Mouse (Mus musculus): ENCODE data around the gene Wasf1. TPM values are rescaled to one million over a fixed set of nuclear protein-coding genes. Genes with fewer than 3 reads are reported as not detected.

Gene Wasf1
- total and polyA plus RNA-seq, 2 experiments from 2014 or later, result 28.4 to 155 TPM

GRCm38 (mm10) chr10:40969372-40970033 lies 86.2 kb downstream of the Wasf1 start:
- no peaks in the 10 kb centered on the region for H3K36me3 ChIP-seq (ENCODE audit: insufficient read depth, low read length)
- ATAC-seq (ENCODE audit: low FRiP score) (peak; percentile 75; the same call in 1 of the 2 replicates), DNase-seq (ENCODE audit: low spot score) (peak; percentile 73)
- H3K4me3 ChIP-seq (ENCODE audit: low read depth, low read length), result peak overlapping the region; percentile 29
- no peaks in the 10 kb centered on the region for H3K9me3 ChIP-seq (ENCODE audit: low read length)
- H3K4me2 ChIP-seq (ENCODE audit: low read depth, low read length, poor library complexity, severe bottlenecking), result peak overlapping the region; percentile 52
- H3K27me3 ChIP-seq (ENCODE audit: insufficient read depth, low read length), result no peaks in the 10 kb centered on the region
- WGBS, result 12% methylated on average over 16 of the region's 16 CpGs
- TF ChIP-seq CTCF (IDR thresholded peaks at IDR 0.05), result no peak
- peaks cover 7% of the 10 kb centered on the region; the same call in 1 of the 2 replicates for H3K4me1 ChIP-seq (ENCODE audit: insufficient read depth, low read length)
- H3K27ac ChIP-seq (ENCODE audit: low read depth, low read length), result 0 out of 2 replicates have a peak overlapping the region, but pooled peaks have one; percentile 2
- H3K9ac ChIP-seq (replicated peaks; ENCODE audit: low read length, poor library complexity, severe bottlenecking), result peak overlapping the region; percentile 51

- TF ChIP-seq CTCF (IDR thresholded peaks at IDR 0.05), result peak; percentile 63
- Histone ChIP-seq H3K4me1 (ENCODE audit: insufficient read depth, low read length) (peaks cover 7% of the 10 kb centered on the region; the same call in 1 of the 2 replicates), H3K27ac (ENCODE audit: low read depth, low read length) (no peak overlapping the region), H3K9ac (replicated peaks; ENCODE audit: low read length, poor library complexity, severe bottlenecking) (no peak overlapping the region), H3K4me3 (ENCODE audit: low read depth, low read length) (no peak overlapping the region), H3K4me2 (ENCODE audit: low read depth, low read length, poor library complexity, severe bottlenecking) (no peak overlapping the region), H3K9me3 (ENCODE audit: low read length) (no peaks in the 10 kb centered on the region), H3K27me3 (ENCODE audit: insufficient read depth, low read length) (no peaks in the 10 kb centered on the region), H3K36me3 (ENCODE audit: insufficient read depth, low read length) (no peaks in the 10 kb centered on the region)
- whole genome bisulfite sequencing, result 41% methylated on average over 12 of the region's 12 CpGs
- DNase-seq (ENCODE audit: low spot score), result peak; percentile 66
- ATAC-seq (ENCODE audit: low FRiP score), result peak; percentile 62
These were observed 87.4 kb downstream of the Wasf1 start for GRCm38 (mm10) chr10:40970601-40971245.

DNA sequence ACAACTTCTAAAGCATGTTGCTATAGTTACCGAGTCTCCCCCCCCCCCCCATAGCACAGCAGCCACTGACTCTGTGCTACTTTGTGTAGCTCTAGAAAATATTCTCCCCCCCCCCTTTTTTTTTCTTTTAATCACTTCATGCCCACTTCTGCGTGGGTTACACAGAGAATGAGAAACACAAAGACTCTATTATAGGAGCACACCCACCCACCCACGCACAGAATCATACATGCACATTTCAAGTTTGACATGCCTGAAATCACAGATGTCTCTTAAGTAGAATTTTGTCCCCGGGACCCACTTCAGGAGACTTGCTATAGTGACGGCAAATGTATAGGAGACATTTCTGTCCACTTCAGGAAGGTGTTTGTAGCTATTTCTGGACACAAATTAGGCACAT lies 88.0 kb downstream of the Wasf1 start:
- Histone ChIP-seq H3K27me3 (ENCODE audit: insufficient read depth, low read length) (no peaks in the 10 kb centered on the region), H3K27ac (ENCODE audit: low read depth, low read length) (no peak overlapping the region), H3K4me1 (ENCODE audit: insufficient read depth, low read length) (peaks cover 7% of the 10 kb centered on the region; the same call in 1 of the 2 replicates), H3K4me3 (ENCODE audit: low read depth, low read length) (no peak overlapping the region), H3K9ac (replicated peaks; ENCODE audit: low read length, poor library complexity, severe bottlenecking) (no peak overlapping the region), H3K9me3 (ENCODE audit: low read length) (no peaks in the 10 kb centered on the region), H3K4me2 (ENCODE audit: low read depth, low read length, poor library complexity, severe bottlenecking) (no peak overlapping the region), H3K36me3 (ENCODE audit: insufficient read depth, low read length) (no peaks in the 10 kb centered on the region)
- ATAC-seq (ENCODE audit: low FRiP score), result no peak
- no peak for DNase-seq (ENCODE audit: low spot score)
- WGBS, result 51% methylated on average over 5 of the region's 5 CpGs
- no peak for TF ChIP-seq CTCF (IDR thresholded peaks at IDR 0.05)

- no peak for TF ChIP-seq CTCF (IDR thresholded peaks at IDR 0.05)
- no peak for DNase-seq (ENCODE audit: low spot score)
- no peak overlapping the region for H3K27ac ChIP-seq (ENCODE audit: low read depth, low read length)
- H3K27me3 ChIP-seq (ENCODE audit: insufficient read depth, low read length), result no peaks in the 10 kb centered on the region
- no peaks in the 10 kb centered on the region for H3K4me1 ChIP-seq (ENCODE audit: insufficient read depth, low read length)
- H3K4me3 ChIP-seq (ENCODE audit: low read depth, low read length), result no peak overlapping the region
- no peak for ATAC-seq (ENCODE audit: low FRiP score)
- H3K9ac ChIP-seq (replicated peaks; ENCODE audit: low read length, poor library complexity, severe bottlenecking), result no peak overlapping the region
- H3K4me2 ChIP-seq (ENCODE audit: low read depth, low read length, poor library complexity, severe bottlenecking), result no peak overlapping the region
- H3K36me3 ChIP-seq (ENCODE audit: insufficient read depth, low read length), result no peaks in the 10 kb centered on the region
- no peaks in the 10 kb centered on the region for H3K9me3 ChIP-seq (ENCODE audit: low read length)
These were observed 100.5 kb downstream of the Wasf1 start for GRCm38 (mm10) chr10:40983761-40984160.

GRCm38 (mm10) chr10:40984600-40984999 lies 101.3 kb downstream of the Wasf1 start:
- Histone ChIP-seq H3K9ac (replicated peaks; ENCODE audit: low read length, poor library complexity, severe bottlenecking) (no peak overlapping the region), H3K36me3 (ENCODE audit: insufficient read depth, low read length) (no peaks in the 10 kb centered on the region), H3K27me3 (ENCODE audit: insufficient read depth, low read length) (no peaks in the 10 kb centered on the region), H3K4me1 (ENCODE audit: insufficient read depth, low read length) (no peaks in the 10 kb centered on the region), H3K4me3 (ENCODE audit: low read depth, low read length) (no peak overlapping the region), H3K27ac (ENCODE audit: low read depth, low read length) (no peak overlapping the region), H3K9me3 (ENCODE audit: low read length) (no peaks in the 10 kb centered on the region), H3K4me2 (ENCODE audit: low read depth, low read length, poor library complexity, severe bottlenecking) (no peak overlapping the region)
- ATAC-seq (ENCODE audit: low FRiP score) (no peak), DNase-seq (ENCODE audit: low spot score) (peak; percentile 39)
- 81% methylated on average over 3 of the region's 3 CpGs for WGBS
- no peak for TF ChIP-seq CTCF (IDR thresholded peaks at IDR 0.05)

DNA sequence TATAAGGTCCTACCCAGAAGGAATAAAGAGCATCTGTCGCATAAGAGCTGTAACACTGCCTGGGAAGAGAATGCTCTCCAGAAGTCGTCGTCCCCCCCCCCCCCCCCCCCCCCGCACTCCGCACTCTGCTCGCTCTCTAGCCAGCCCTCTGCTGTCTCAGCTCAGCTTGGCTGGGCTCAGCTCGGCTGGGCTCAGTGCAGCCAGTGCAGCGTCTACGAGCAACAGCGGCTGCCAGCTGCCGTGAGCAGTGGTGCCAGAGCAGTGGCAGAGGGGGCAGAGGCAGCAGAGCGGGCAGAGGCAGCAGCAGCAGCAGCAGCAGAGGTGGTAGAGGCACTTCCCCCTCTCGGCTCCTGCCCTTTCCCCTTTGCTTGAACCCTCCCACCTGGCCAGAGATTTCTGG lies 102.1 kb downstream of the Wasf1 start:
- H3K4me3 ChIP-seq (ENCODE audit: low read depth, low read length), result no peak overlapping the region
- no peak overlapping the region for H3K9ac ChIP-seq (replicated peaks; ENCODE audit: low read length, poor library complexity, severe bottlenecking)
- H3K36me3 ChIP-seq (ENCODE audit: insufficient read depth, low read length), result no peaks in the 10 kb centered on the region
- ATAC-seq (ENCODE audit: low FRiP score), result peak; percentile 54; the same call in 1 of the 2 replicates
- no peaks in the 10 kb centered on the region for H3K4me1 ChIP-seq (ENCODE audit: insufficient read depth, low read length)
- peak; percentile 77 for DNase-seq (ENCODE audit: low spot score)
- peak overlapping the region; percentile 15 for H3K4me2 ChIP-seq (ENCODE audit: low read depth, low read length, poor library complexity, severe bottlenecking)
- H3K27ac ChIP-seq (ENCODE audit: low read depth, low read length), result no peak overlapping the region
- no peaks in the 10 kb centered on the region for H3K9me3 ChIP-seq (ENCODE audit: low read length)
- WGBS, result 8% methylated on average over 10 of the region's 13 CpGs
- TF ChIP-seq CTCF (IDR thresholded peaks at IDR 0.05), result no peak
- no peaks in the 10 kb centered on the region for H3K27me3 ChIP-seq (ENCODE audit: insufficient read depth, low read length)

Other genes with a start within 250 kb of the Wasf1 start
- not detected in 2 replicates for gene Mettl24, start 200.2 kb upstream of the Wasf1 start, total RNA-seq (2014; rRNA removed)
- 0.98 and 1.1 TPM in 2 replicates for gene Mettl24, start 200.2 kb upstream of the Wasf1 start, polyA plus RNA-seq (2015; fragmentation: Nextera tagmentation; extraction: Ambion mirVana)
- gene Cdc40, start 164 bp upstream of the Wasf1 start, total RNA-seq (2014; rRNA removed), result 19.8 and 20.0 TPM in 2 replicates
- gene Cdc40, start 164 bp upstream of the Wasf1 start, polyA plus RNA-seq (2015; fragmentation: Nextera tagmentation; extraction: Ambion mirVana), result 12.7 and 13.7 TPM in 2 replicates
- 6.5 and 7.1 TPM in 2 replicates for gene Gpr6, start 188.8 kb downstream of the Wasf1 start, total RNA-seq (2014; rRNA removed)
- 1.6 and 2.4 TPM in 2 replicates for gene Gpr6, start 188.8 kb downstream of the Wasf1 start, polyA plus RNA-seq (2015; fragmentation: Nextera tagmentation; extraction: Ambion mirVana)

Measured in midbrain, postnatal 0 days (tissue).